In the genomic region with DNA sequence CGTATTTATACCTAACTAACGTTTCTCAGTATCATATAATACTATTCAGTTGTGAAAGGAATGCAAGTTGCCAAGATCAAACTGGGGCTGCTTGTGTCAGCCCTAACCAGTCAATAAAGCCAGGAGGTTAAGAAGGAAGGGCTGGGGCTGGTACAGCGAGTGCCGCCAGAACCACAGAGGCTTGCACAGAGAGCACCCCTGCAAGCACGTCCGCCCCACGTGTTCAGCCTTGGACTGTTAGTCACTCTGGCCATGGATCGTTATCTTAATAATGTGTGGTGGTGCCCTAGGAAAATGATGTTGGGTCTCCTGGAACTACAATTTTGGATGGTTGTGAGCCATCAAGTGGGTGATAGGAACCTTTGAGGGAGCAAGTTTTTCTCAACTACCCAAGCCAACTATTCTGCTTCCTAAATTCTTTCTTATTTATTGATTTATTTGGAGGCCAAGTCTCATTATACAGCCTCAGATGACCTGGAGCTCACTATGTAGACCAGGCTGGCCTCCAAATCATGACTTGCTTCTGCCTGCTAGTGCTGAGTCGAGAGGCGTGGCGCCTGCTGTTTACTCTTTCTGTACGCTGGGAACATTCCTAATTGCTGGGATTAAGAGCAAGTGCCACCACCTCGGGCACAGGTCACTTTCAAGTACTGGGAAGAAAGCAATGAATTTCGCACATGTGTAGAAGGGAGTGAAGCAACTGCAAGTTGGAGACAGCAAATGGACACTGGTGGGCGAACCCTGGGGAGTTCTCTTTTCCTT, we compare ENCODE assay signal across 17 mouse cellular contexts. TPM values are rescaled to one million over a fixed set of nuclear protein-coding genes. Genes with fewer than 3 reads are reported as not detected.
DNase-seq lines count a peak whose midpoint lies in the region; ATAC-seq and TF ChIP-seq lines count a peak whose summit lies in the region.
"Had no signal": no experiment of that assay in that cellular context is flagged by ENCODE, and none has a peak within 500 bp of the region (broad histone marks: within the 10 kb centered on the region; RNA-seq: fewer than 3 reads in every experiment).

No protein-coding gene starts in this region.

- DNase-seq in lung, postnatal 0 days (ENCODE audit: low spot score), result peak; percentile 19
- DNase-seq in lung, postnatal 25 days (ENCODE audit: low spot score), result no peak
- peak; percentile 83 to 85 for DNase-seq in adrenal gland, postnatal 36 days
- DNase-seq in left cerebral cortex, adult 9 months (ENCODE audit: low spot score in 2 of 2), result no peak
- DNase-seq in thymus, postnatal 36 days, result no peak
- DNase-seq in urinary bladder, postnatal 25 days (ENCODE audit: low spot score), result no peak
- DNase-seq: embryo, embryonic 11 days; gastrocnemius, postnatal 14 days; heart, postnatal 36 days; right cerebral cortex, postnatal 25 days had no signal

- ATAC-seq in lung, postnatal 0 days, result no peak
- ATAC-seq in liver, embryonic 12.5 days, result no peak
- ATAC-seq: activated CD4-positive, CD25-positive, alpha-beta regulatory T cell, adult 4 months had no signal

- 82% methylated on average over 15 of the region's 15 CpGs for WGBS in lung, postnatal 0 days
- WGBS in liver, embryonic 12.5 days (ENCODE audit: insufficient replicate concordance), result 70% methylated on average over 15 of the region's 15 CpGs

- peaks cover 7% of the 10 kb centered on the region; the same call in 1 of the 2 replicates for H3K4me1 ChIP-seq in lung, postnatal 0 days (ENCODE audit: insufficient read depth, low read depth, low read length)
- H3K4me1 ChIP-seq in liver, embryonic 12.5 days, result peaks cover 70% of the 10 kb centered on the region

- H3K4me2 ChIP-seq in lung, postnatal 0 days (replicated peaks; ENCODE audit: low read depth, low read length), result no peak overlapping the region
- H3K4me2 ChIP-seq in liver, embryonic 12.5 days, result peak overlapping the region; percentile 85

- H3K36me3 ChIP-seq in lung, postnatal 0 days (ENCODE audit: insufficient read depth, low read length), result no peaks in the 10 kb centered on the region
- H3K36me3 ChIP-seq in liver, embryonic 12.5 days, result peaks cover 20% of the 10 kb centered on the region
- H3K36me3 ChIP-seq: lung, embryonic 15.5 days; neural tube, embryonic 13.5 days had no signal

- no peak overlapping the region for H3K27ac ChIP-seq in lung, postnatal 0 days (ENCODE audit: low read length)
- peak overlapping the region; percentile 87 for H3K27ac ChIP-seq in liver, embryonic 12.5 days
- H3K27ac ChIP-seq: forebrain, embryonic 12.5 days; left cerebral cortex, adult 2 months; lung, embryonic 15.5 days; neural tube, embryonic 13.5 days had no signal

- TF ChIP-seq EP300 in lung, postnatal 0 days (IDR thresholded peaks at IDR 0.05), result no peak

- H3K27me3 ChIP-seq in lung, postnatal 0 days (replicated peaks; ENCODE audit: insufficient read depth, low read length), result no peaks in the 10 kb centered on the region
- H3K27me3 ChIP-seq in liver, embryonic 12.5 days (replicated peaks), result no peaks in the 10 kb centered on the region
- H3K27me3 ChIP-seq: forebrain, embryonic 12.5 days; lung, embryonic 15.5 days had no signal

- no peak overlapping the region for H3K9ac ChIP-seq in lung, postnatal 0 days (replicated peaks; ENCODE audit: low read depth)
- peak overlapping the region; percentile 84 for H3K9ac ChIP-seq in liver, embryonic 12.5 days
- H3K9ac ChIP-seq: neural tube, embryonic 13.5 days had no signal

- no peaks in the 10 kb centered on the region for H3K9me3 ChIP-seq in lung, postnatal 0 days (ENCODE audit: low read length)
- H3K9me3 ChIP-seq in liver, embryonic 12.5 days (replicated peaks), result no peaks in the 10 kb centered on the region
- H3K9me3 ChIP-seq: forebrain, embryonic 12.5 days; lung, embryonic 15.5 days; neural tube, embryonic 13.5 days had no signal

- H3K4me3 ChIP-seq in lung, postnatal 0 days (ENCODE audit: low read depth, low read length), result no peak overlapping the region
- peak overlapping the region; percentile 77 for H3K4me3 ChIP-seq in liver, embryonic 12.5 days
- H3K4me3 ChIP-seq: left cerebral cortex, adult 2 months; neural tube, embryonic 13.5 days had no signal

- no peak for TF ChIP-seq CTCF in lung, postnatal 0 days (IDR thresholded peaks at IDR 0.05)

RNA-seq across cellular contexts. Expression of a gene that starts 2.4 kb away (rescaled TPM):
- polyA plus RNA-seq in lung, postnatal 0 days (2015; fragmentation: Nextera tagmentation; extraction: Ambion mirVana), result 16.3 and 20.7 TPM in 2 replicates
- 10 to 100 TPM; 17.3 to 23.5 TPM for total RNA-seq in adrenal gland, postnatal 36 days (2021)
- polyA plus RNA-seq in liver, embryonic 12.5 days (2016; fragmentation: Nextera tagmentation; extraction: Ambion mirVana), result 531 and 552 TPM in 2 replicates

RNA-seq across cellular contexts. Expression of a gene that starts 24.1 kb away (rescaled TPM):
- 1.7 and 2.3 TPM in 2 replicates for polyA plus RNA-seq in lung, postnatal 0 days (2015; fragmentation: Nextera tagmentation; extraction: Ambion mirVana)
- 1 to 10 TPM; 1.7 to 2.6 TPM for total RNA-seq in adrenal gland, postnatal 36 days (2021)
- 0.56 and 1.0 TPM in 2 replicates for polyA plus RNA-seq in liver, embryonic 12.5 days (2016; fragmentation: Nextera tagmentation; extraction: Ambion mirVana)
- total RNA-seq: MEL had no signal

RNA-seq across cellular contexts. Expression of a gene that starts 54.6 kb away (rescaled TPM):
- 22.1 and 26.0 TPM in 2 replicates for polyA plus RNA-seq in lung, postnatal 0 days (2015; fragmentation: Nextera tagmentation; extraction: Ambion mirVana)
- total RNA-seq in adrenal gland, postnatal 36 days (2021), result 10 to 100 TPM; 12.8 to 14.2 TPM
- 9.2 and 10.6 TPM in 2 replicates for polyA plus RNA-seq in liver, embryonic 12.5 days (2016; fragmentation: Nextera tagmentation; extraction: Ambion mirVana)

Comparison
In these comparisons a context has a peak if more than half of its experiments do, and no peak if none do; other contexts are left out.
1. DNase-seq: peak in lung, postnatal 0 days (single experiment) and adrenal gland, postnatal 36 days (2 of 2); none in lung, postnatal 25 days (single experiment), left cerebral cortex, adult 9 months (0 of 2), thymus, postnatal 36 days (0 of 2) and urinary bladder, postnatal 25 days (single experiment).
2. RNA of a gene that starts 2.4 kb away (polyA plus RNA-seq): 531 to 552 TPM in liver, embryonic 12.5 days; 16.3 to 20.7 TPM in lung, postnatal 0 days; every median in the first group is over 10 times any median in the second.